Mouse (Mus musculus): ENCODE data around the gene Gm20683. TPM values are rescaled to one million over a fixed set of nuclear protein-coding genes. Genes with fewer than 3 reads are reported as not detected.

The Gm20683 gene
- total RNA-seq, 1 experiment from 2014 or later, result 1.4 TPM

GRCm38 (mm10) chr17:25792615-25793014 is 48.9 kb downstream of the Gm20683 start, which contains the start of gene Fam173a:
Fam173a (minus strand) TSS chr17:25792901.
- ATAC-seq (replicated peaks in 1 of 2; ENCODE audit: insufficient read depth in 1 of 2, low FRiP score in 2 of 2, low TSS enrichment in 1 of 2, low read depth in 1 of 2, poor library complexity in 2 of 2, severe bottlenecking in 2 of 2), result peak; percentile 36 to 62

GRCm38 (mm10) chr17:25791843-25792527 is 49.6 kb downstream of the Gm20683 start:
- peak; percentile 42 to 68 for ATAC-seq (replicated peaks in 1 of 2; ENCODE audit: insufficient read depth in 1 of 2, low FRiP score in 2 of 2, low TSS enrichment in 1 of 2, low read depth in 1 of 2, poor library complexity in 2 of 2, severe bottlenecking in 2 of 2)

- no peak for ATAC-seq (replicated peaks in 1 of 2; ENCODE audit: insufficient read depth in 1 of 2, low FRiP score in 2 of 2, low TSS enrichment in 1 of 2, low read depth in 1 of 2, poor library complexity in 2 of 2, severe bottlenecking in 2 of 2)
Observed at GRCm38 (mm10) chr17:25791320-25791842, 50.2 kb downstream of the Gm20683 start.

GRCm38 (mm10) chr17:25786781-25787504 is 54.6 kb downstream of the Gm20683 start:
- no peak for ATAC-seq (replicated peaks in 1 of 2; ENCODE audit: insufficient read depth in 1 of 2, low FRiP score in 2 of 2, low TSS enrichment in 1 of 2, low read depth in 1 of 2, poor library complexity in 2 of 2, severe bottlenecking in 2 of 2)

DNA sequence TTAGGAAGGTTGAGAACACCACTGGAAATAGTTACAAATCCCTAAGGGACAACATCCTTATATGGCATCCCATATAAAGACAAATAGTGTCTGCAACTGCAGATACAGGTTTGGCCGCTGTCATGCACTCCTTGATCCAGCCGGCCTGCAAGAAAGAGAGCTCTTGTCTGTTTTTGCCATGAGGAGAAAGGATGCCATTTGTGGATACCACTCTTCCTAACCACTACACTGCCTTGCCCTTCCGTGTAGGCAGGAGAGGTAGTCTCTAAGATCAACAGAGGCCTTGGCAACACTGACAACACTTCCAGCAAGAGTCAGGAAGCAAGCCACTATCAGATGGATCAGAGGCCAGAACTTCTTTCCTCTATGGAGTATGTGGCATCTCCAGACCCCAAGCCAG is 55.3 kb downstream of the Gm20683 start, which contains the start of gene Ccdc78:
Gene Ccdc78 (plus strand): TSS at position 301 of the 400 bp plus-strand sequence.
- no peak for ATAC-seq (replicated peaks in 1 of 2; ENCODE audit: insufficient read depth in 1 of 2, low FRiP score in 2 of 2, low TSS enrichment in 1 of 2, low read depth in 1 of 2, poor library complexity in 2 of 2, severe bottlenecking in 2 of 2)

DNA sequence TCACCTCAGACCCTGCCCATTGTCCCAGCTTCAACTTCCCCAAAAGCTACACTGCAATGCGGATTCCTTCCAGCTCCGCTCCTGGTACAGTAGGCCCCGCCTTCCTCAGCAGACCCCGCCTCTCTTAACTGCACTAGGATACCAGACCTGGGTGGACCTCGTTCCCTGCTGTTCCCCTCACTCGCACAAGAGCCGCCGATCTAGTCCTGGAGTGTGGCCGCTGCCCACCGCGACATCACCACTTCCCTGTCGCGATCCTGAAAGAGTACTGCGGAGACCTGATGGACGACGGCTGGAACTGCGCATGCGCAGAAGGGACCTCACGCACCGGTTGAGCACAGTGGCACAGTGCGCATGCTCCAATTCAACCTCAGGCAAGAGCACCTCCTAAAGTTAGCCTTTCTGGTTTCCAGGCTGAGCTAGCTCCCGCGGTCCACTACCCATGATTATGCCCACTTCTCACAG is 56.2 kb downstream of the Gm20683 start, which contains the start of gene Haghl:
Gene Haghl (minus strand): TSS at position 393 of the 465 bp plus-strand sequence.
- ATAC-seq (replicated peaks in 1 of 2; ENCODE audit: insufficient read depth in 1 of 2, low FRiP score in 2 of 2, low TSS enrichment in 1 of 2, low read depth in 1 of 2, poor library complexity in 2 of 2, severe bottlenecking in 2 of 2), result peak; percentile 86 to 88

Other genes starting within 250 kb of the Gm20683 start
- not detected in 2 replicates for gene Gng13, start 124.6 kb downstream of the Gm20683 start, total RNA-seq (2017)
- gene Chtf18, start 114.3 kb downstream of the Gm20683 start, total RNA-seq (2017), result 11.9 and 12.8 TPM in 2 replicates
- 1.8 and 4.6 TPM in 2 replicates for gene Rpusd1, start 114.1 kb downstream of the Gm20683 start, total RNA-seq (2017)
- not detected in 2 replicates for gene Mslnl, start 105.7 kb downstream of the Gm20683 start, total RNA-seq (2017)
- gene Msln, start 87.4 kb downstream of the Gm20683 start, total RNA-seq (2017), result not detected in 2 replicates
- 13.4 and 21.5 TPM in 2 replicates for gene Narfl, start 68.0 kb downstream of the Gm20683 start, total RNA-seq (2017)
- 18.6 and 42.3 TPM in 2 replicates for gene Haghl, start 56.1 kb downstream of the Gm20683 start, total RNA-seq (2017)
- gene Ccdc78, start 55.2 kb downstream of the Gm20683 start, total RNA-seq (2017), result 0.38 TPM in 1 of 2 replicates, not detected in the other
- 21.1 and 33.3 TPM in 2 replicates for gene Fam173a, start 48.9 kb downstream of the Gm20683 start, total RNA-seq (2017)
- gene AC134908.4, start 46.1 kb downstream of the Gm20683 start, total RNA-seq (2017), result not detected in 2 replicates
- 24.9 and 26.5 TPM in 2 replicates for gene Metrn, start 44.6 kb downstream of the Gm20683 start, total RNA-seq (2017)
- gene Fbxl16, start 32.7 kb downstream of the Gm20683 start, total RNA-seq (2017), result 0.06 TPM in 1 of 2 replicates, not detected in the other
- gene Wdr24, start 18.1 kb downstream of the Gm20683 start, total RNA-seq (2017), result 16.5 and 17.6 TPM in 2 replicates
- gene Jmjd8, start 12.9 kb downstream of the Gm20683 start, total RNA-seq (2017), result 23.2 and 25.3 TPM in 2 replicates
- gene Stub1, start 8.4 kb downstream of the Gm20683 start, total RNA-seq (2017), result 79.5 and 84.8 TPM in 2 replicates
- not detected in 2 replicates for gene Rhbdl1, start 4.5 kb downstream of the Gm20683 start, total RNA-seq (2017)
- gene Rhot2, start 3.1 kb upstream of the Gm20683 start, total RNA-seq (2017), result 24.6 and 27.1 TPM in 2 replicates
- gene Wdr90, start 19.7 kb upstream of the Gm20683 start, total RNA-seq (2017), result 13.0 and 13.6 TPM in 2 replicates
- 7.3 and 13.5 TPM in 2 replicates for gene Mcrip2, start 27.0 kb upstream of the Gm20683 start, total RNA-seq (2017)
- gene Mettl26, start 33.3 kb upstream of the Gm20683 start, total RNA-seq (2017), result 20.1 and 35.2 TPM in 2 replicates
- gene Wfikkn1, start 39.1 kb upstream of the Gm20683 start, total RNA-seq (2017), result 0.79 and 1.1 TPM in 2 replicates
- gene Rab40c, start 78.0 kb upstream of the Gm20683 start, total RNA-seq (2017), result 12.3 and 17.1 TPM in 2 replicates
- gene Pigq, start 103.2 kb upstream of the Gm20683 start, total RNA-seq (2017), result 33.8 and 47.5 TPM in 2 replicates
- not detected in 2 replicates for gene Nhlrc4, start 103.2 kb upstream of the Gm20683 start, total RNA-seq (2017)
- not detected in 2 replicates for gene A930017K11Rik, start 110.8 kb upstream of the Gm20683 start, total RNA-seq (2017)
- gene Capn15, start 144.0 kb upstream of the Gm20683 start, total RNA-seq (2017), result 3.3 and 8.1 TPM in 2 replicates
- gene Rab11fip3, start 227.8 kb upstream of the Gm20683 start, total RNA-seq (2017), result 4.7 and 6.5 TPM in 2 replicates
- gene Decr2, start 248.6 kb upstream of the Gm20683 start, total RNA-seq (2017), result 23.8 and 27.2 TPM in 2 replicates

Measured in hematopoietic stem cell, adult 5-6 weeks (primary cell).